Mouse (Mus musculus): Measurements from ENCODE around the gene Morc4.

GRCm38 (mm10) chrX:139780988-139781387 is 90.5 kb downstream of the Morc4 start:
- TF ChIP-seq POLR2A (IDR thresholded peaks at IDR 0.05; ENCODE audit: low read depth, low read length): no peak
- TF ChIP-seq CTCF (IDR thresholded peaks at IDR 0.05; ENCODE audit: extremely low read depth, insufficient read depth, insufficient read length, insufficient replicate concordance): no peak

All from spleen, adult 2 months (tissue).